Mouse (Mus musculus) heart, postnatal 4 days (tissue): Measurements from ENCODE around the gene Diablo. TPM values are rescaled to one million over a fixed set of nuclear protein-coding genes. Genes with fewer than 3 reads are reported as not detected.

Experiments
- DNase-seq: peaks from one replicate; pipeline ENCODE4 v3.0.0; 2021
- microRNA-seq, 2 experiments: library from miRNA; unstranded; fragments of <30 nt; microRNA quantifications; one replicate each; pipeline ENCODE4 v1.2.0; 2021 to 2022
- total RNA-seq, 2 experiments: library from RNA; stranded (reverse); gene quantifications; 2 replicates each; pipeline ENCODE4 v1.2.3; 2021

The Diablo gene
- total RNA-seq, 2 experiments from 2014 or later = 51.9 to 58.1 TPM

- DNase-seq = no peak
Measured at GRCm38 (mm10) chr5:123501973-123502372, 22.0 kb downstream of the Diablo start.

DNA sequence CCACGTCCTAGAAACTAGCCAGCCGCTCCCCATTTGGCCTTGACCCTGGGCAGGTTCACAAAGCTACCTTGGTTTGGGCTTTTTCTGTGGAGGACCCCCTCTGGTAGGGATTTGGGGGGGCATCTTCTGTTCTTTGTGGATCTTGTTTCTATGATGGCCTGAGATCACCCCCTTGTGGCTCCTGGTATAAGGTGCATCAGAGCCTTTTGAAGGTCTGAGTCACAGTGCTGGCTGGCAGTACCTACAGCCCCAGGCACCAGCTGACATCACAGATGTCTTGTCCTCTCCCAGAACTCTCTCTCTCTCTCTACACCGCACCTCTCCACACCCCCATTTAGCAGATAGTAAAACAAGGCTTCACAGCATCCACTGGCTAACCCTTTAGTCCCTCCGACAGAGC, 24.3 kb downstream of the Diablo start:
- peak; percentile 51 for DNase-seq

GRCm38 (mm10) chr5:123489935-123490334, 34.0 kb downstream of the Diablo start:
- DNase-seq = peak; percentile 40

DNA sequence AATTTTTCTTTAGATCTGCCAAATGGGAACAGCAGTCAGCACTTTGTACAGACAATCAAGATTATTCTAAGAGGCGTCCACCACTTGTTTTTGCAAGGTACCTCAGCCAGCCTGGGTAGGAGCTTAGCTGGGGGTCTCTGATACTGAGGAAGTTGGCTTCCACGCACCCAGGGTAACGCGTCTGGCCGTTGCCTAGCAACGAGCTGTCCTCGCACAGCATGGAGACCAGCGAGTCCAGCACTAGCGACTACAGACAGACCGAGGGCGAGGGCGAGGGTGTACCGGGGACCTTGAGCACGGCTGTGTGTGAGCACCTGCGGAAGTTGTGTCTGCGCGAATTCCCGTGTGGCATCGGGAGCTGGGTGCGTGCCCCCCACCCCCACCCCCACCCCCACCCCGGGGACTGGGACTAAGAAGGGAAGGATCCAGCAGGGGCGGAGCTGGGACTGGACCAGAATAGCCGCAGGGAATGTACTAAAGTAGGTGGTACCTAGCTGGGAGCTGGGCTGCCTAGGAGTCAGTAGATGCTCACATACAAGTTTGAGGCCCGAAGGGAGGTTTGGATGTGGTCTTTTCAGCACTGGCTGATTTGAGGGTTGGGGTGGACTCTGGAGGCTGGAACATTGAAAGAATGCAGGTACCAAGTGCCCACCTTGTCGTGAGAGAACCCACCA, 34.7 kb downstream of the Diablo start, which contains the start of the genes Lrrc43 and Il31:
Lrrc43 (plus strand) TSS at position 194 of the 674 bp plus-strand sequence.
Il31 (minus strand) TSS at position 378 of the 674 bp plus-strand sequence.
- DNase-seq = no peak

- no peak for DNase-seq
Measured at GRCm38 (mm10) chr5:123487659-123488395, 36.1 kb downstream of the Diablo start.

DNA sequence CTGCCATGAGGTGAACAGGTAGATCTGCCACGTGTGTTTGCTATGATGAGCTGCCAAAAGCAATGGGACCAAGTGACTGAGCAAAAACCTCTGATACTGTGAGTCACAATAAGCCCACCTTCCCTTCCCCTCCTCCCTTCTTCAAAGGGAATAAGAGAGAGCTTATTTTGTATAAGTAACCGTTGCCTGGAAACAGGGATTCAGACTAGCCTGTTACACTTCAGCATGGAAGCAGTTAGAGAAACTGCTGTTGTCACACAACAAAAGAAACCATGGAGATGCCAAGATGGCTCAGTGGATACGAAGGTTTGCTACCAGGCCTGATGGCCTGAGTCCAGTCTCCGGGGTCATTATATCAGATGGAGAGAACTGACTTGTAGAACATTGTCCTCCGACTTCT, 50.2 kb downstream of the Diablo start:
- DNase-seq = no peak

GRCm38 (mm10) chr5:123470784-123471400, 53.1 kb downstream of the Diablo start:
- no peak for DNase-seq

DNA sequence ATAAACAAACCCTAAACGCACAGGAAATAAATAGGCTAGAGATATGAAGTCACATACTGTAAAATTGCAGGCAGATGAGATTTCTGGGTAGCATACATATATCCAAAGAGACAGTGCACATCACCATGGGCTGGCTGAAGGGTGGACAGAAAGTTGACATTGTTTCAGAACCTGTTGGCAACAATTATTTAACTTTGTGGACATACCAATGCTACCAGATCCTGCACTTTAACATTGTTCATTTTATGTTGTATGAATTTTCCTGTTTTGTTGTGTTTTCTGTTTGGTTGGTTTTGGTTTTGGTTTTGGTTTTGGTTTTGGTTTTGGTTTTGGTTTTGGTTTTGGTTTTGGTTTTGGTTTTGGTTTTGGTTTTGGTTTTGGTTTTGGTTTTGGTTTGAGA, 59.3 kb downstream of the Diablo start:
- DNase-seq = no peak

DNA sequence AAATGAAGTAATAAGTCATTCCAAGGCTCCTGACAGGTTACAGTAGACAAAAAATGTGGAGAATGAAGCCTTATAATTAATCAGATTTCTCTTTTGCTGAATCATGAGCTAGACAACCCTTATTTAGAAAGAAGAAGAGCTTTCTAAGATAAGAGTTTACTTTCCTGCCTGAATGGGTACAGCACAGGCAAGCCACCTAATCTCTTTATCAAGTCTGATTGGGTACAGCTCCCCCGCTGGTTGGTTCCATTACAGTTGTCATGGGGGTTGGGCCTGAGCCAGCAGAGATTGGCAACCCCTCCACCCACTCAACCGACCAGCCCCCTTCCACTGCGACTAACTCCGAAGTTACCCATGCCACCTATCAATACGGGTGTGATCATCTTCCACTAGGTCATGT, 62.6 kb downstream of the Diablo start:
- DNase-seq = no peak

Small RNA genes lying within 50 kb of the gene (microRNA-seq; reads per million reads assigned to microRNA genes)
- gene Mir7647 = 0.69 to 1.0 reads per million in 2 experiments

Other genes with a start within 250 kb of the Diablo start
- gene Bcl7a, start 180.3 kb downstream of the Diablo start, total RNA-seq = 10 to 100 TPM; 14.1 to 14.8 TPM
- gene Mlxip, start 129.4 kb downstream of the Diablo start, total RNA-seq = 10 to 100 TPM; 19.2 to 21.0 TPM
- not detected for gene Lrrc43, start 34.9 kb downstream of the Diablo start, total RNA-seq
- not detected for gene Il31, start 34.7 kb downstream of the Diablo start, total RNA-seq
- gene B3gnt4, start 13.7 kb downstream of the Diablo start, total RNA-seq = not detected
- gene Gm49027, start 1.3 kb upstream of the Diablo start, total RNA-seq = under 1 TPM; 0.21 to 0.52 TPM
- gene Vps33a, start 48.9 kb upstream of the Diablo start, total RNA-seq = 10 to 100 TPM; 25.6 to 29.8 TPM
- 100 to 1,000 TPM; 108 to 117 TPM for gene Clip1, start 160.4 kb upstream of the Diablo start, total RNA-seq
- 10 to 100 TPM; 53.1 to 57.6 TPM for gene Zcchc8, start 196.9 kb upstream of the Diablo start, total RNA-seq
- 10 to 100 TPM; 56.1 to 58.7 TPM for gene Rsrc2, start 225.2 kb upstream of the Diablo start, total RNA-seq
- gene Kntc1, start 225.5 kb upstream of the Diablo start, total RNA-seq = 10 to 100 TPM; 26.0 to 29.4 TPM